Mouse (Mus musculus) liver, postnatal 0 days (tissue): Measurements from ENCODE around the gene Spc24. TPM values are rescaled to one million over a fixed set of nuclear protein-coding genes. Genes with fewer than 3 reads are reported as not detected.

Source experiments
- ATAC-seq: fragments of 200-750 bp; cut with Nextera tagmentation; 2 replicates; pipeline ENCODE4 v1.8.0; 2017; ENCODE audit warnings: mild to moderate bottlenecking, moderate library complexity
- DNase-seq: peaks from one replicate; pipeline ENCODE4 v3.0.0-alpha.2; 2016
- H3K27ac ChIP-seq: fragments of 300-500 bp; sonication (generic); 2 replicates; pipeline ENCODE4 v1.5.1; 2014; ENCODE audit warnings: antibody characterized with exemption, moderate library complexity, mild to moderate bottlenecking, low read depth
- H3K27me3 ChIP-seq: fragments of 300-500 bp; sonication (generic); 2 replicates; pipeline ENCODE4 v1.6.1; 2014; ENCODE audit warnings: low read length, control low read depth, mixed read lengths; ENCODE audit not compliant: insufficient read depth
- H3K36me3 ChIP-seq: fragments of 300-500 bp; sonication (generic); replicated peaks from 2 replicates; pipeline ENCODE4 v1.6.1; 2014; ENCODE audit warnings: mild to moderate bottlenecking, control low read depth, low read length, moderate library complexity, mixed read lengths; ENCODE audit not compliant: insufficient read depth
- H3K4me1 ChIP-seq: fragments of 300-500 bp; sonication (generic); 2 replicates; pipeline ENCODE4 v1.6.1; 2014; ENCODE audit warnings: antibody characterized with exemption, mild to moderate bottlenecking, control low read depth; ENCODE audit not compliant: insufficient read depth
- H3K4me2 ChIP-seq: fragments of 300-500 bp; sonication (generic); 2 replicates; pipeline ENCODE4 v1.6.1; 2014; ENCODE audit warnings: low read depth, mild to moderate bottlenecking, low read length, moderate library complexity, mixed read lengths
- H3K4me3 ChIP-seq: fragments of 300-500 bp; sonication (generic); 2 replicates; pipeline ENCODE4 v1.5.1; 2014; ENCODE audit warnings: low read depth, low read length
- H3K9ac ChIP-seq: fragments of 300-500 bp; sonication (generic); replicated peaks from 2 replicates; pipeline ENCODE4 v1.6.1; 2014; ENCODE audit warnings: mild to moderate bottlenecking, moderate library complexity
- H3K9me3 ChIP-seq: fragments of 300-500 bp; sonication (generic); 2 replicates; pipeline ENCODE4 v1.6.1; 2016; ENCODE audit warnings: mild to moderate bottlenecking, control low read depth, low read length, mixed read lengths
- CTCF ChIP-seq: sonication (generic); IDR thresholded peaks from 2 replicates; pipeline ENCODE4 v1.5.1; 2016; ENCODE audit warnings: antibody characterized with exemption, low read depth
- EP300 ChIP-seq: IDR thresholded peaks from 2 replicates; pipeline ENCODE4 v1.6.1; 2016; ENCODE audit warnings: antibody characterized with exemption, low read depth, mild to moderate bottlenecking
- WGBS: fragments of 180-500 bp; shearing (Covaris S2); extraction: QIAGEN DNeasy Blood & Tissue Kit; methylation state at CpG from one replicate; pipeline ENCODE4 v1.1.7; 2014; ENCODE audit not compliant: insufficient replicate concordance; 5-methylcytosine and 5-hydroxymethylcytosine counted together
- polyA plus RNA-seq: library from polyadenylated mRNA; unstranded; fragments of >200 nt; fragmentation: Nextera tagmentation; extraction: Ambion mirVana; gene quantifications from 2 replicates; pipeline ENCODE4 v1.2.1, GENCODE M21; 2015

The Spc24 gene
- polyA plus RNA-seq, 1 experiment from 2014 or later = 38.4 TPM

GRCm38 (mm10) chr9:21736580-21736979, 23.5 kb downstream of the Spc24 start:
- WGBS = 54% methylated on average over 3 of the region's 3 CpGs
- Histone ChIP-seq H3K27me3 (no peaks in the 10 kb centered on the region), H3K9me3 (no peaks in the 10 kb centered on the region), H3K36me3 (peaks cover 78% of the 10 kb centered on the region), H3K9ac (no peak overlapping the region), H3K4me1 (peaks cover 3% of the 10 kb centered on the region; the same call in 1 of the 2 replicates), H3K27ac (peak overlapping the region; percentile 61), H3K4me3 (no peak overlapping the region), H3K4me2 (no peak overlapping the region)
- TF ChIP-seq CTCF = no peak
- ATAC-seq (peak; percentile 69), DNase-seq (no peak)

- 75% methylated on average over 14 of the region's 14 CpGs for WGBS
- H3K36me3 ChIP-seq = peaks cover 80% of the 10 kb centered on the region
- ATAC-seq = no peak
- H3K4me2 ChIP-seq = no peak overlapping the region
- H3K9me3 ChIP-seq = no peaks in the 10 kb centered on the region
- peaks cover 3% of the 10 kb centered on the region; the same call in 1 of the 2 replicates for H3K4me1 ChIP-seq
- H3K27ac ChIP-seq = peak overlapping the region; percentile 55
- no peak for DNase-seq
- no peaks in the 10 kb centered on the region for H3K27me3 ChIP-seq
- TF ChIP-seq EP300 = no peak
- no peak for TF ChIP-seq CTCF
- H3K9ac ChIP-seq = no peak overlapping the region
- no peak overlapping the region for H3K4me3 ChIP-seq
Measured at GRCm38 (mm10) chr9:21735126-21735525, 25.0 kb downstream of the Spc24 start.

- H3K27ac ChIP-seq = no peak overlapping the region
- no peaks in the 10 kb centered on the region for H3K9me3 ChIP-seq
- DNase-seq (no peak), ATAC-seq (no peak)
- no peaks in the 10 kb centered on the region for H3K27me3 ChIP-seq
- no peak overlapping the region for H3K4me2 ChIP-seq
- H3K36me3 ChIP-seq = peaks cover 73% of the 10 kb centered on the region
- WGBS = 92% methylated on average over 7 of the region's 7 CpGs
- no peak overlapping the region for H3K9ac ChIP-seq
- peaks cover 11% of the 10 kb centered on the region for H3K4me1 ChIP-seq
- no peak overlapping the region for H3K4me3 ChIP-seq
- TF ChIP-seq EP300 (no peak), CTCF (no peak)
Measured at GRCm38 (mm10) chr9:21733989-21734388, 26.1 kb downstream of the Spc24 start.

GRCm38 (mm10) chr9:21733446-21733845, 26.7 kb downstream of the Spc24 start:
- H3K27ac ChIP-seq = no peak overlapping the region
- no peak overlapping the region for H3K9ac ChIP-seq
- no peaks in the 10 kb centered on the region for H3K9me3 ChIP-seq
- TF ChIP-seq CTCF = no peak
- H3K36me3 ChIP-seq = peaks cover 70% of the 10 kb centered on the region
- no peak for DNase-seq
- no peak overlapping the region for H3K4me3 ChIP-seq
- WGBS = 93% methylated on average over 17 of the region's 17 CpGs
- H3K27me3 ChIP-seq = no peaks in the 10 kb centered on the region
- H3K4me2 ChIP-seq = no peak overlapping the region
- no peak for ATAC-seq
- peaks cover 16% of the 10 kb centered on the region for H3K4me1 ChIP-seq

- Histone ChIP-seq H3K4me1 (peaks cover 26% of the 10 kb centered on the region), H3K27ac (no peak overlapping the region), H3K36me3 (peaks cover 59% of the 10 kb centered on the region), H3K4me2 (no peak overlapping the region), H3K27me3 (no peaks in the 10 kb centered on the region), H3K4me3 (no peak overlapping the region), H3K9me3 (no peaks in the 10 kb centered on the region), H3K9ac (no peak overlapping the region)
- WGBS = 89% methylated on average over 9 of the region's 9 CpGs
- TF ChIP-seq EP300 (no peak), CTCF (no peak)
- ATAC-seq = no peak
- no peak for DNase-seq
Measured at GRCm38 (mm10) chr9:21732288-21732687, 27.8 kb downstream of the Spc24 start.

GRCm38 (mm10) chr9:21729264-21729663, 30.8 kb downstream of the Spc24 start:
- ATAC-seq (no peak), DNase-seq (no peak)
- no peak overlapping the region for H3K4me2 ChIP-seq
- no peak for TF ChIP-seq EP300
- TF ChIP-seq CTCF = no peak
- H3K9ac ChIP-seq = no peak overlapping the region
- peaks cover 36% of the 10 kb centered on the region for H3K36me3 ChIP-seq
- 75% methylated on average over 7 of the region's 7 CpGs for WGBS
- no peaks in the 10 kb centered on the region for H3K27me3 ChIP-seq
- peak overlapping the region; percentile 96 for H3K27ac ChIP-seq
- H3K9me3 ChIP-seq = no peaks in the 10 kb centered on the region
- H3K4me3 ChIP-seq = no peak overlapping the region
- peaks cover 43% of the 10 kb centered on the region for H3K4me1 ChIP-seq

GRCm38 (mm10) chr9:21728261-21728832, 31.8 kb downstream of the Spc24 start:
- Histone ChIP-seq H3K27ac (peak overlapping the region; percentile 96), H3K4me1 (peaks cover 43% of the 10 kb centered on the region), H3K9me3 (no peaks in the 10 kb centered on the region), H3K9ac (no peak overlapping the region), H3K4me3 (no peak overlapping the region), H3K27me3 (no peaks in the 10 kb centered on the region), H3K4me2 (no peak overlapping the region), H3K36me3 (peaks cover 27% of the 10 kb centered on the region)
- ATAC-seq (no peak), DNase-seq (no peak)
- TF ChIP-seq CTCF = no peak
- TF ChIP-seq EP300 = no peak
- 64% methylated on average over 10 of the region's 10 CpGs for WGBS
